Mouse (Mus musculus) monocyte, adult 2 months (primary cell): ENCODE measurements around the gene Map2k5.

Source experiments
- DNase-seq, 2 experiments: peaks; one replicate each; pipeline ENCODE4 v3.0.0; 2022; ENCODE audit warnings: low spot score in 2 of 2, low read depth in 1 of 2

Map2k5 gene

GRCm38 (mm10) chr9:63132673-63133601, 244.8 kb downstream of the Map2k5 start:
- peak; percentile 78 to 90 for DNase-seq

- no peak for DNase-seq
Observed at GRCm38 (mm10) chr9:63131957-63132602, 245.6 kb downstream of the Map2k5 start.

- DNase-seq: no peak
Observed at GRCm38 (mm10) chr9:63129641-63130041, 248.1 kb downstream of the Map2k5 start.

GRCm38 (mm10) chr9:63124512-63124911, 253.2 kb downstream of the Map2k5 start:
- DNase-seq: no peak

- peak; percentile 79 to 86 for DNase-seq
Observed at GRCm38 (mm10) chr9:63123451-63124438, 254.0 kb downstream of the Map2k5 start.

- DNase-seq: no peak
Observed at GRCm38 (mm10) chr9:63122161-63122833, 255.4 kb downstream of the Map2k5 start.

GRCm38 (mm10) chr9:63118385-63118784, 259.3 kb downstream of the Map2k5 start:
- DNase-seq: no peak
